Mouse (Mus musculus): ENCODE measurements around the gene Vwa5b1. TPM values are rescaled to one million over a fixed set of nuclear protein-coding genes. Genes with fewer than 3 reads are reported as not detected.

Vwa5b1 gene
- total and polyA plus RNA-seq, 3 experiments, result not detected

GRCm38 (mm10) chr4:138516448-138516847, 119.2 kb downstream of the Vwa5b1 start:
- Histone ChIP-seq H3K4me1 (ENCODE audit: control insufficient read depth in 1 of 2, insufficient read depth in 2 of 2, low read length in 2 of 2) (no peaks in the 10 kb centered on the region), H3K9ac (ENCODE audit: control insufficient read depth, low read depth, low read length, poor library complexity, severe bottlenecking) (no peak overlapping the region), H3K79me2 (ENCODE audit: control insufficient read depth, insufficient read depth, low read length, poor library complexity) (no peaks in the 10 kb centered on the region), H3K27ac (ENCODE audit: control insufficient read depth, low read depth, low read length) (no peak overlapping the region), H3K36me3 (ENCODE audit: control insufficient read depth in 1 of 2, insufficient read depth in 2 of 2, low read length in 2 of 2) (no peaks in the 10 kb centered on the region), H3K27me3 (ENCODE audit: control insufficient read depth in 1 of 2, insufficient read depth in 2 of 2, low read length in 2 of 2) (no peaks in the 10 kb centered on the region), H3K9me3 (replicated peaks; ENCODE audit: insufficient read depth, low read length) (no peaks in the 10 kb centered on the region), H3K4me3 (ENCODE audit: control insufficient read depth in 1 of 2, insufficient read depth in 1 of 2, low read depth in 2 of 2, low read length in 2 of 2) (no peak overlapping the region)
- TF ChIP-seq TBP (IDR thresholded peaks at IDR 0.05; ENCODE audit: low read depth, low read length) (no peak), MXI1 (IDR thresholded peaks at IDR 0.05; ENCODE audit: low read depth, low read length) (no peak), USF1 (IDR thresholded peaks at IDR 0.05; ENCODE audit: low read depth, low read length) (no peak), RCOR1 (IDR thresholded peaks at IDR 0.05; ENCODE audit: low read depth, low read length) (no peak), CHD1 (IDR thresholded peaks at IDR 0.05; ENCODE audit: low read depth, low read length) (no peak), CHD2 (IDR thresholded peaks at IDR 0.05; ENCODE audit: low read length) (no peak)
- DNase-seq (ENCODE audit: low read depth, low spot score), result no peak

Other genes with a start within 250 kb of the Vwa5b1 start
- gene Fam43b, start 239.4 kb downstream of the Vwa5b1 start, total RNA-seq (2012; rRNA removed), result not detected in 2 replicates
- gene Fam43b, start 239.4 kb downstream of the Vwa5b1 start, polyA plus RNA-seq (2012; ENCODE audit: insufficient read depth in 1 of 2, insufficient read length in 2 of 2, low read depth in 1 of 2, low replicate concordance in 2 of 2, missing spikeins in 1 of 2), result not detected
- gene Mul1, start 201.2 kb downstream of the Vwa5b1 start, total RNA-seq (2012; rRNA removed), result 26.9 and 31.9 TPM in 2 replicates
- 10 to 100 TPM in 1 of 2 experiments, not detected in 1; 31.3 TPM for gene Mul1, start 201.2 kb downstream of the Vwa5b1 start, polyA plus RNA-seq (2012; ENCODE audit: insufficient read depth in 1 of 2, insufficient read length in 2 of 2, low read depth in 1 of 2, low replicate concordance in 2 of 2, missing spikeins in 1 of 2)
- gene Camk2n1, start 181.6 kb downstream of the Vwa5b1 start, total RNA-seq (2012; rRNA removed), result not detected in 2 replicates
- under 1 TPM in 1 of 2 experiments, not detected in 1; 0.10 TPM for gene Camk2n1, start 181.6 kb downstream of the Vwa5b1 start, polyA plus RNA-seq (2012; ENCODE audit: insufficient read depth in 1 of 2, insufficient read length in 2 of 2, low read depth in 1 of 2, low replicate concordance in 2 of 2, missing spikeins in 1 of 2)
- gene Pla2g2c, start 88.9 kb upstream of the Vwa5b1 start, total RNA-seq (2012; rRNA removed), result not detected in 2 replicates
- gene Pla2g2c, start 88.9 kb upstream of the Vwa5b1 start, polyA plus RNA-seq (2012; ENCODE audit: insufficient read depth in 1 of 2, insufficient read length in 2 of 2, low read depth in 1 of 2, low replicate concordance in 2 of 2, missing spikeins in 1 of 2), result not detected
- gene Ubxn10, start 101.3 kb upstream of the Vwa5b1 start, total RNA-seq (2012; rRNA removed), result not detected in 2 replicates
- not detected for gene Ubxn10, start 101.3 kb upstream of the Vwa5b1 start, polyA plus RNA-seq (2012; ENCODE audit: insufficient read depth in 1 of 2, insufficient read length in 2 of 2, low read depth in 1 of 2, low replicate concordance in 2 of 2, missing spikeins in 1 of 2)
- gene Pla2g2f, start 121.7 kb upstream of the Vwa5b1 start, total RNA-seq (2012; rRNA removed), result not detected in 2 replicates
- gene Pla2g2f, start 121.7 kb upstream of the Vwa5b1 start, polyA plus RNA-seq (2012; ENCODE audit: insufficient read depth in 1 of 2, insufficient read length in 2 of 2, low read depth in 1 of 2, low replicate concordance in 2 of 2, missing spikeins in 1 of 2), result not detected
- not detected in 2 replicates for gene Pla2g2d, start 139.9 kb upstream of the Vwa5b1 start, total RNA-seq (2012; rRNA removed)
- not detected for gene Pla2g2d, start 139.9 kb upstream of the Vwa5b1 start, polyA plus RNA-seq (2012; ENCODE audit: insufficient read depth in 1 of 2, insufficient read length in 2 of 2, low read depth in 1 of 2, low replicate concordance in 2 of 2, missing spikeins in 1 of 2)
- gene Pla2g5, start 227.6 kb upstream of the Vwa5b1 start, total RNA-seq (2012; rRNA removed), result not detected in 2 replicates
- not detected for gene Pla2g5, start 227.6 kb upstream of the Vwa5b1 start, polyA plus RNA-seq (2012; ENCODE audit: insufficient read depth in 1 of 2, insufficient read length in 2 of 2, low read depth in 1 of 2, low replicate concordance in 2 of 2, missing spikeins in 1 of 2)
- not detected in 2 replicates for gene Gm13030, start 238.1 kb upstream of the Vwa5b1 start, total RNA-seq (2012; rRNA removed)
- not detected for gene Gm13030, start 238.1 kb upstream of the Vwa5b1 start, polyA plus RNA-seq (2012; ENCODE audit: insufficient read depth in 1 of 2, insufficient read length in 2 of 2, low read depth in 1 of 2, low replicate concordance in 2 of 2, missing spikeins in 1 of 2)
- not detected in 2 replicates for gene Pla2g2e, start 242.1 kb upstream of the Vwa5b1 start, total RNA-seq (2012; rRNA removed)
- not detected for gene Pla2g2e, start 242.1 kb upstream of the Vwa5b1 start, polyA plus RNA-seq (2012; ENCODE audit: insufficient read depth in 1 of 2, insufficient read length in 2 of 2, low read depth in 1 of 2, low replicate concordance in 2 of 2, missing spikeins in 1 of 2)

Data from MEL (cell line).